Mouse (Mus musculus) small intestine, adult 2 months (tissue): ENCODE data around the gene Prpf19. TPM values are rescaled to one million over a fixed set of nuclear protein-coding genes. Genes with fewer than 3 reads are reported as not detected.
A peak's percentile ranks its signal among the peaks of the same experiment; 100 is the strongest.

Experiments
- H3K27ac ChIP-seq: fragments of 200-500 bp; 2 replicates; pipeline ENCODE4 v1.5.1; 2012; ENCODE audit warnings: low read depth, low read length, control low read depth, inconsistent platforms; ENCODE audit not compliant: insufficient read depth
- H3K27me3 ChIP-seq: fragments of 200-500 bp; 2 replicates; pipeline ENCODE4 v1.6.1; 2012; ENCODE audit warnings: mild to moderate bottlenecking, moderate library complexity, low read length, inconsistent platforms; ENCODE audit not compliant: control insufficient read depth, insufficient read depth
- H3K36me3 ChIP-seq: fragments of 200-500 bp; 2 replicates; pipeline ENCODE4 v1.6.1; 2012; ENCODE audit warnings: mild to moderate bottlenecking, low read length, control low read depth, inconsistent platforms; ENCODE audit not compliant: control insufficient read depth, insufficient read depth
- H3K4me1 ChIP-seq: fragments of 200-500 bp; 2 replicates; pipeline ENCODE4 v1.6.1; 2012; ENCODE audit warnings: low read length, inconsistent platforms, mixed read lengths; ENCODE audit not compliant: control insufficient read depth, insufficient read depth, insufficient read length
- H3K4me3 ChIP-seq: fragments of 200-500 bp; 2 replicates; pipeline ENCODE4 v1.5.1; 2012; ENCODE audit warnings: low read depth, mild to moderate bottlenecking, control low read depth, inconsistent platforms, low read length, moderate library complexity
- CTCF ChIP-seq: fragments of 200-500 bp; IDR thresholded peaks from 2 replicates; pipeline ENCODE4 v1.5.1; 2012; ENCODE audit warnings: low read depth, mild to moderate bottlenecking, control low read depth, inconsistent platforms, low read length, moderate library complexity, mixed read lengths; ENCODE audit not compliant: insufficient replicate concordance, insufficient read length; ENCODE audit errors: extremely low read depth
- POLR2A ChIP-seq: fragments of 200-500 bp; IDR thresholded peaks from 2 replicates; pipeline ENCODE4 v1.6.1; 2012; ENCODE audit warnings: low read depth, mild to moderate bottlenecking, control low read depth, inconsistent platforms, low read length, moderate library complexity
- WGBS: fragments of 180-500 bp; shearing (Covaris S2); methylation state at CpG from one replicate; pipeline ENCODE4 v1.1.7; 2018; 5-methylcytosine and 5-hydroxymethylcytosine counted together
- polyA plus RNA-seq: library from polyadenylated mRNA; depleted of rRNA; stranded (reverse); fragments of >200 nt; gene quantifications from 2 replicates; pipeline ENCODE4 v1.2.3, GENCODE M21; 2012; rRNA removed

Gene Prpf19
- polyA plus RNA-seq, 1 experiment: 114 TPM

DNA sequence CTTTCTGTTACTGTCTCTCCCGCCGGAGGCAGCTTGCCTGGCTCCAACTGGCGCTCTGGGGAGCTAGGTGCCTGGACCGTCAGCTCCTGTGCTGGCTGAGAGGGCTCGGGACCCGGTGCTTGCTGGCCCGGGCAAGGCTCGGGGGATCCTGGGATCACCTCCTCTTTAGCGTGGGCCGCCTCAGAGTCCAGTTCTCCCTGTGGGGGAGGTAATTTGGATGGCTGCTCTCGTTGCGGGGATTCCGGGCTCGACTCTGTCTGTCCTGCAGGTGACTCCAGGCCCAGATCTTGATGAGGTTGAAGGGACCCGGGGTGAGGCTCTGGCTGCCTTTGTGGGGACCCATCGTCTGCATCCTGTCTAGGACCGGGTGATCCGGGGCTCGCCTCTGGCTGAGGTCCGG is 53.4 kb downstream of the Prpf19 start:
- Histone ChIP-seq H3K4me3 (peak overlapping the region; percentile 78), H3K27ac (no peak overlapping the region), H3K36me3 (peaks cover 16% of the 10 kb centered on the region), H3K4me1 (peaks cover 12% of the 10 kb centered on the region), H3K27me3 (no peaks in the 10 kb centered on the region)
- TF ChIP-seq CTCF: no peak
- TF ChIP-seq POLR2A: no peak
- WGBS: under 1% methylated on average over 20 of the region's 20 CpGs

DNA sequence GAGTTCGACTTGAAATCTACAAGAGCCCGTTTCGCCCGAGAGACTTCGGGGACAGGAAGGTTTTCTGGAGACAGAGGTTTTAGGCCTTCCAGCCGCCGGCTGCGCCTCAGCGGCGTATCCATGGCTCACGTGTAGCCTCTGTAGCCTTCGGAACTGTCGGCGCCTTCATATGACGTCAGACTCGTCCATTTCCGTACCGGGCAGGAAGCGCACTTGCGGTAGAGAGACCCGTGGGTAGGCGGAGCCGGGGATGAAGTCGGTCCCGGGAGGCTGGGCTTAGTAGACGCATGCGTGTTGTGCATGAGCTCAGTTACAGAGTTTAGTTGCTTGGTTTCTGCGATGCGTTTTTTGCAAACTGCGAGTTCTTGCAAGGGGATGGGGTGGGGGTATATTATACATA is 54.1 kb downstream of the Prpf19 start, which contains the start of gene Ccdc86:
Gene Ccdc86, minus strand, starts transcription at position 155 of the 400 bp plus-strand sequence.
- Histone ChIP-seq H3K36me3 (peaks cover 10% of the 10 kb centered on the region), H3K27ac (peak within 1 kb of the TSS; percentile 11; the same call in 1 of the 2 replicates), H3K4me3 (peak within 1 kb of the TSS; percentile 78), H3K4me1 (peaks cover 12% of the 10 kb centered on the region), H3K27me3 (no peaks in the 10 kb centered on the region)
- TF ChIP-seq CTCF (no peak), POLR2A (peak; percentile 58)
- under 1% methylated on average over 30 of the region's 30 CpGs for WGBS

DNA sequence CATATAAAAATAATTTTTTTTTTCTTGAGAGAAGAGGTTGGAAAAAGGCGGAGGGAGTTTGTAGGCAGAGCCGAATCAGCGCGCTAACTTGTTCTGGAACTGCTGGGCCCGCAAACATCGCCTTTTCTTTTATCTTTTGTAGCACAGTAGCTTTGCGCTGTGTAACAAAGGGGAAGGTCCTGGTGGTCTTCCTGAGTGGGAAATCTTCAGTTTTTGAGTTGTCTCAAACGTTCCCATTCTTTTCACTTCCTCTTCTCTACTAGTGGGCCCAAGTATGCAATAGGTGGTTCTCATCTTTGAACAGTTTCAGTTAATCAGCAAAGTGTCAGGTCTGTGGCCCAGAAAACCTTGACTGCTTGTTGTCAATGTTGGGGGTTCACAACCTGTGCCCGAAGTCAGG is 54.5 kb downstream of the Prpf19 start:
- H3K36me3 ChIP-seq: peaks cover 7% of the 10 kb centered on the region; the same call in 1 of the 2 replicates
- 19% methylated on average over 9 of the region's 9 CpGs for WGBS
- H3K27ac ChIP-seq: peak overlapping the region; percentile 11; the same call in 1 of the 2 replicates
- peaks cover 12% of the 10 kb centered on the region for H3K4me1 ChIP-seq
- H3K4me3 ChIP-seq: peak overlapping the region; percentile 78
- H3K27me3 ChIP-seq: no peaks in the 10 kb centered on the region
- TF ChIP-seq CTCF: no peak

- Histone ChIP-seq H3K4me1 (peaks cover 5% of the 10 kb centered on the region), H3K27me3 (no peaks in the 10 kb centered on the region), H3K36me3 (no peaks in the 10 kb centered on the region), H3K27ac (no peak overlapping the region), H3K4me3 (no peak overlapping the region)
- 54% methylated on average over 11 of the region's 11 CpGs for WGBS
- TF ChIP-seq POLR2A: no peak
- no peak for TF ChIP-seq CTCF
Observed at GRCm38 (mm10) chr19:10952021-10952939, 57.2 kb downstream of the Prpf19 start.

Other genes with a start within 250 kb of the Prpf19 start
- gene Pga5, start 217.2 kb upstream of the Prpf19 start, polyA plus RNA-seq: 1.1 TPM in 1 of 2 replicates, not detected in the other
- 20.2 and 37.6 TPM in 2 replicates for gene Vps37c, start 206.5 kb upstream of the Prpf19 start, polyA plus RNA-seq
- 2.2 and 2.6 TPM in 2 replicates for gene Cd5, start 156.2 kb upstream of the Prpf19 start, polyA plus RNA-seq
- gene Cd6, start 65.2 kb upstream of the Prpf19 start, polyA plus RNA-seq: 3.0 and 5.4 TPM in 2 replicates
- gene Slc15a3, start 55.5 kb upstream of the Prpf19 start, polyA plus RNA-seq: 9.1 and 14.4 TPM in 2 replicates
- 4.9 and 5.0 TPM in 2 replicates for gene Tmem132a, start 25.3 kb upstream of the Prpf19 start, polyA plus RNA-seq
- 23.6 and 26.8 TPM in 2 replicates for gene Tmem109, start 13.2 kb upstream of the Prpf19 start, polyA plus RNA-seq
- 0.05 and 0.14 TPM in 2 replicates for gene Zp1, start 25.4 kb downstream of the Prpf19 start, polyA plus RNA-seq
- 0.86 and 1.1 TPM in 2 replicates for gene Ptgdr2, start 41.9 kb downstream of the Prpf19 start, polyA plus RNA-seq
- gene Ccdc86, start 54.0 kb downstream of the Prpf19 start, polyA plus RNA-seq: 2.5 and 3.2 TPM in 2 replicates
- 103 and 341 TPM in 2 replicates for gene Ms4a10, start 79.4 kb downstream of the Prpf19 start, polyA plus RNA-seq
- gene Ms4a15, start 98.0 kb downstream of the Prpf19 start, polyA plus RNA-seq: 0.20 and 1.9 TPM in 2 replicates
- gene Ms4a18, start 122.8 kb downstream of the Prpf19 start, polyA plus RNA-seq: 30.4 and 79.4 TPM in 2 replicates
- 173 and 417 TPM in 2 replicates for gene Ms4a8a, start 185.9 kb downstream of the Prpf19 start, polyA plus RNA-seq
- gene 1700017D01Rik, start 235.6 kb downstream of the Prpf19 start, polyA plus RNA-seq: not detected in 2 replicates